Mouse (Mus musculus): ENCODE measurements at regions not wholly inside any gene's neighbourhood (a gene's known extent, or its start where the extent isn't known, plus 50 kb on each side); places are given as distances from the start of the nearest gene placed in this dataset.

GRCm38 (mm10) chr16:30118876-30119275 lies 54.7 kb downstream of the Hes1 start:
- no peak for DNase-seq (ENCODE audit: extremely low spot score)

- DNase-seq (ENCODE audit: extremely low spot score), result peak; percentile 68
Measured at GRCm38 (mm10) chr16:30120330-30121265, 56.4 kb downstream of the Hes1 start.

- DNase-seq (ENCODE audit: extremely low spot score), result no peak
Measured at GRCm38 (mm10) chr16:30121596-30121995, 57.4 kb downstream of the Hes1 start.

- DNase-seq (ENCODE audit: extremely low spot score), result no peak
Measured at GRCm38 (mm10) chr16:30122211-30123070, 58.3 kb downstream of the Hes1 start.

GRCm38 (mm10) chr16:30127015-30127414 lies 62.8 kb downstream of the Hes1 start:
- no peak for DNase-seq (ENCODE audit: extremely low spot score)

GRCm38 (mm10) chr16:30128787-30129186 lies 64.6 kb downstream of the Hes1 start:
- no peak for DNase-seq (ENCODE audit: extremely low spot score)

GRCm38 (mm10) chr16:30129218-30130112 lies 65.3 kb downstream of the Hes1 start:
- DNase-seq (ENCODE audit: extremely low spot score), result peak; percentile 70

GRCm38 (mm10) chr16:30130113-30130471 lies 65.9 kb downstream of the Hes1 start:
- DNase-seq (ENCODE audit: extremely low spot score), result no peak

GRCm38 (mm10) chr16:30132086-30132485 lies 67.9 kb downstream of the Hes1 start:
- DNase-seq (ENCODE audit: extremely low spot score), result no peak

- no peak for DNase-seq (ENCODE audit: extremely low spot score)
Measured at GRCm38 (mm10) chr16:30134642-30135165, 70.5 kb downstream of the Hes1 start.

- DNase-seq (ENCODE audit: extremely low spot score), result no peak
Measured at GRCm38 (mm10) chr16:30136849-30137248, 72.7 kb downstream of the Hes1 start.

- no peak for DNase-seq (ENCODE audit: extremely low spot score)
Measured at GRCm38 (mm10) chr16:30137812-30138211, 73.6 kb downstream of the Hes1 start.

- no peak for DNase-seq (ENCODE audit: extremely low spot score)
Measured at GRCm38 (mm10) chr16:30144818-30145464, 80.8 kb downstream of the Hes1 start.

GRCm38 (mm10) chr16:30145465-30146207 lies 81.5 kb downstream of the Hes1 start:
- peak; percentile 66 for DNase-seq (ENCODE audit: extremely low spot score)

- DNase-seq (ENCODE audit: extremely low spot score), result no peak
Measured at GRCm38 (mm10) chr16:30146208-30146525, 82.0 kb downstream of the Hes1 start.

- DNase-seq (ENCODE audit: extremely low spot score), result no peak
Measured at GRCm38 (mm10) chr16:30147296-30147695, 83.1 kb downstream of the Hes1 start.

GRCm38 (mm10) chr16:30151104-30151503 lies 86.9 kb downstream of the Hes1 start:
- no peak for DNase-seq (ENCODE audit: extremely low spot score)

GRCm38 (mm10) chr16:30155070-30155469 lies 90.9 kb downstream of the Hes1 start:
- DNase-seq (ENCODE audit: extremely low spot score), result no peak

- peak; percentile 42 for DNase-seq (ENCODE audit: extremely low spot score)
Measured at GRCm38 (mm10) chr16:30155486-30156246, 91.5 kb downstream of the Hes1 start.

Data from embryo, embryonic 9.5 days (tissue).